Mouse (Mus musculus): ENCODE data around the gene Kcnq1.

- TF ChIP-seq EP300 (IDR thresholded peaks at IDR 0.05; ENCODE audit: low read depth), result no peak
- TF ChIP-seq CTCF (IDR thresholded peaks at IDR 0.05; ENCODE audit: low read depth), result no peak
These were observed 214.2 kb downstream of the Kcnq1 start for GRCm38 (mm10) chr7:143320367-143320766.
